Mouse (Mus musculus) small intestine, adult 2 months (tissue): ENCODE measurements around the gene Mier3.

Source experiments
- CTCF ChIP-seq: fragments of 200-500 bp; IDR thresholded peaks from 2 replicates; pipeline ENCODE4 v1.5.1; 2012; ENCODE audit warnings: low read depth, mild to moderate bottlenecking, control low read depth, inconsistent platforms, low read length, moderate library complexity, mixed read lengths; ENCODE audit not compliant: insufficient replicate concordance, insufficient read length; ENCODE audit errors: extremely low read depth
- POLR2A ChIP-seq: fragments of 200-500 bp; IDR thresholded peaks from 2 replicates; pipeline ENCODE4 v1.6.1; 2012; ENCODE audit warnings: low read depth, mild to moderate bottlenecking, control low read depth, inconsistent platforms, low read length, moderate library complexity

- TF ChIP-seq CTCF (no peak), POLR2A (no peak)
Measured at GRCm38 (mm10) chr13:111660556-111660955, 20.2 kb upstream of the Mier3 start.
